Mouse (Mus musculus): ENCODE measurements around the gene Efcc1.

GRCm38 (mm10) chr6:87780546-87781301, 50.1 kb downstream of the Efcc1 start:
- TF ChIP-seq USF1 (IDR thresholded peaks at IDR 0.05; ENCODE audit: low read depth) (no peak), CTCF (IDR thresholded peaks at IDR 0.05; ENCODE audit: control insufficient read depth, insufficient read depth, insufficient read length) (no peak), FOSL1 (IDR thresholded peaks at IDR 0.05; ENCODE audit: insufficient read depth, low read length, poor library complexity, severe bottlenecking) (no peak)
